Mouse (Mus musculus) heart, postnatal 10 days (tissue): ENCODE measurements at regions not wholly inside any gene's neighbourhood (a gene's known extent, or its start where the extent isn't known, plus 50 kb on each side); places are given as distances from the start of the nearest gene placed in this dataset.

Experiments used
- DNase-seq, 2 experiments: peaks; one replicate each; pipeline ENCODE4 v3.0.0; 2021
- intact Hi-C: fragments of 180-260 bp; cut with DNase I; formaldehyde crosslinking; loops from one replicate; pipeline ENCODE4 v1.15.1; 2025

- DNase-seq = peak; percentile 54
- intact Hi-C loops = loop anchor here (5.0 kb wide), 1 partner anchor 324 kb away; no protein-coding TSS in a partner anchor
Measured at GRCm38 (mm10) chr6:126481257-126481656, 54.0 kb downstream of the Kcna5 start.

DNA sequence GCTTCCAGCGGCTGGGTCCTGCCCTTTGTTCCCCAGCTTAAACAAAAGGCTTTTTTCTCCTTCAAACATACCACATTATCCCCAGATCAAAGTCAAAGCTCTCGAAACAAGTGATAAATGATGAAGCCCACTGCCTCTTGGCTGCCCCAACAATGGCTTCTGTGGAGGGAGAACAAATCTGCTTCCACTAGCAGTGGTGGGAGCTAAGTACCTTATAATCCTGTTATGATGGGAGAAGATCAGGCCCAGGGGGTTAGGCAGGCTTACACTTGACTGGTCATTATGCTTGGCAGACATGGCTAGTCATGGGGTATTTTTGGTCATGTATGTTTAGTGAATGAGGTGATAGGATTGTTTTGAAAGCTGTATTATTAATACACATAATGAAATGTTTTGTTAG is 57.7 kb downstream of the Kcna5 start:
- intact Hi-C loops = no loop called here

DNA sequence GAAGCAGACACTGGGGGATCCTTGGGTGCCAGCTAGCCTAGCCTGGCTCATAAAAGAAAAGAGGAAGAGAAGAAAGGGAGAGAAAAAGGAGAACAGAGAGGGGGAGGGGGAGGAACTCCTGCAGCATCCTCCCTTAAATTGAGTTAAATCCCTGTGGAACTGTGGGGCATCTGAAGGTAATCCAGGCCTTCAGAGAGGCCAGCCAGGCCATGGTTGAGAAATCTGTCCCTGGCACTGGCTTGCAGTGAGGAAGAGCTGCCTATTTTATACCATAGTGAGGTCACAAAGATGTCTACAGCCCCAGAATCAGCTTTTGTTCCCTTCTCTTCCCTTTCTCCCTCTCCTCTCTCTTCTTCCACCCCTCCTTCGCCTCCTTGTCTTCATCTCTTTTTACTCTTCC is 58.5 kb downstream of the Kcna5 start:
- DNase-seq = no peak
- intact Hi-C loops = no loop called here

More for the DNA sequence above, 57.7 kb downstream of the Kcna5 start:
- DNase-seq = no peak

DNA sequence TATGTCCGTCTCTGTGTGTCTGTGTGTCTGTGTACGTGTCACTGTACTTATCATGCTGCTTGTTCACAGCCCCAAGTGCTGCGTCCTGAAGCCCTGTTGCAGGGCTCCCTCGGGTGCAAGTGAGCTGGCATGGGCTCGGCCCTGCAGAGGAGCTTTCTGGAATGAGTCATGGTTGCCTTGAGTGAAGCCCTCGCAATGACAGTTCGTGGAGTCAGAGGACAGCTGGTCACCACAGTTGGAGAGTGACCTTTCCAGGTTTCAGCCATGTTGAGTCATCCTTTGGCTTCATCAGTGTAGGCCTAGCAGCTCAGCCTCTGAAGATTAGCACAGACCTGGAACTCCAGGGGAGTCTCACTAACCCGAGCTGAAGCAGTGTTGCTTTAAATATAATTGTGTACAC is 59.7 kb downstream of the Kcna5 start:
- peak in 1 of 2 experiments; percentile 25 for DNase-seq
- intact Hi-C loops = no loop called here

DNA sequence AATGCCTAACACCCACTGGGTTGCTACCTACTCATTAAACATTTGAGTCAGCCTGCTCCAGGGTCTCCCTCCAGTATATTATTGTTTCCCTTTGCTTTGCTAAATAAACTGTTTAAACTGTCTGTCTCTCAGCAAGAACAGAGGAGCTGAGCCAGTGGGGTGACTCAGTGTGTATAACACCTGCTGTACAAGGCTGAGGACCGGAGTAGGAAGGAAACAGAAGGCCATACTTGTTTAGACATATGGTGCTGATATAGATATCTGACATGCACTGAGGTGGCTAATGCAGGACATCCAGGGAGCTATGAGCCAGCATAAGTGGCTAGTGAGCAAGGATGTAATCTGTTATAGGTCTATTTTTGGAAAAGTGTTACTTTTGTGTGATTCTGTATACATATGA is 81.5 kb downstream of the Kcna5 start:
- no peak for DNase-seq
- intact Hi-C loops = no loop called here

DNA sequence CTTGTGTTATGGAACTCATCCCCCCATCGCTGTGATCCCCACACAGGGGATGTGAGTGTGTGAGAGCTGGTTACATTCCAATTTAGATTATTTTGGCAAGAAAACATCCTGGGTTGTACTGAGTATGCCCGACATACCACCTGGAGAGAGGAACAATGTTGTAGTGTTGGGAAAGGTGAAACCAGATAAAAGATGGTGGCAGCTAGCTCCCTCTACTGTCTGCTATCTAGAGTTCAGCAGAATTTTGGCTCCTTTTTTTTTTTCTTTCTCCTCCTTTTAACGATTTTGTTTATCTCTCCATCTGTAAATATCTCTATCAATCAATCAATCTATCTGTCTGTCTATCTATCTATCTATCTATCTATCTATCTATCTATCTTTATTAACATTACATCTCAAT is 89.7 kb downstream of the Kcna5 start:
- intact Hi-C loops = no loop called here

DNA sequence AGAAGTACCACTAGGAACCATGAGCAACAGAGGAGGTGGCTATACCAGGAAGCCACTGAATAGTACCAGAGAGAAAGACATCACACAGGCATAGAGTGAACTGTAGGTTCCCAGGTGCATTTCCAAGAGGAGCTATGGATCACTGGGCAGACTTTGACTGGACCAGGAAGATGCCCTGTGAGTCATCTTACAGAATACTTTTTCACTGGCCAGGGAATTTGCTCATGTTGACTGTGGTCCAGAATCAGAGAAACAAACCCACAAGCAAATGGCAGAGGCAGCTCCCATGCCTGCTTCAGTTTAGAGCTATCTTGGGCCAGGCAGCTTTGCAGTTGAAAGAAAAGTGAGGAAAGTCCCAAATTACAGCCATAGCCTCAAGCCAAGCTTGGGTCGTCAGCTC is 95.0 kb downstream of the Kcna5 start:
- DNase-seq = no peak
- intact Hi-C loops = no loop called here

More for the DNA sequence above, 89.7 kb downstream of the Kcna5 start:
- DNase-seq = no peak

GRCm38 (mm10) chr6:126437976-126438736 is 97.1 kb downstream of the Kcna5 start:
- no peak for DNase-seq

GRCm38 (mm10) chr6:126427208-126427607 is 108.0 kb downstream of the Kcna5 start:
- intact Hi-C loops = no loop called here
- no peak for DNase-seq

More at GRCm38 (mm10) chr6:126437976-126438736, 97.1 kb downstream of the Kcna5 start:
- intact Hi-C loops = no loop called here

- peak; percentile 47 to 63 for DNase-seq
- intact Hi-C loops = loop anchor here (1.0 to 5.0 kb wide), 3 partner anchors 251 to 783 kb away; no protein-coding TSS in a partner anchor
Measured at GRCm38 (mm10) chr6:126405736-126406135, 129.5 kb downstream of the Kcna5 start.

DNA sequence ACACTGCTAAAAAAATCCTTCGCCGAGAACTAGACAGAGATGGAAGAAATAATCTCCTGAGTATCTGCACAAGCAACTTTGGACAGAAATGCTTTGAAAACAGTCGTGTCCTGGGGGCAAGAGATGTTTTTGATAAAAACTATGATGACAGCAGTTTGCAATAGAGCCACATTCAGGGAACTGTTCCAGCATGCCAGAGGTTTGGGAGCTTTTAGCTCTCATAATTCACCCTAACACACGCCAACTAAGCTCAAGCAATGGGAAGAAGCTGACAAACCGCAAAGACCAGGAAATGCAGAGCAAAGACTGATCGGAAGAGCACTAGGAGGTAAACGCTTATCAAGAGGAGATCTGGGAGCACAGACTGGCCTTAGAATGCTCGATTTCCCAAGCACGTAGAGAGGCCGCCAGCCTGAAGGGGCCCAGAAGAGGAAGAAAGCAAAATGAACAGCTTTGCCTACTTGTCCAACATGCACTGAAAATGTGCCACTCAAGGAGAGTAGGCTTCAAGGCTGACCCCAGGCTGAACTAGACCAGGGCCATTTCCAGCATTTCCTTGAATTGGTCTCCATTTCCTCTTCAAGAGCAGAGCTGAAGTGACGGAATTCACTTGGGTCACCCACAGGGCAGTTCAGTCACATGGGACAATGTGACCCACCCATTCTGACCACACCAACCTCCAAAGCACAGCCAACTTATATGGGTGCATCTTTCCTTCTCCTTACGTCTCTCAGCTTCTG is 130.7 kb downstream of the Kcna5 start:
- intact Hi-C loops = loop anchor here (1.0 to 5.0 kb wide), 4 partner anchors 237 to 782 kb away; partner anchors contain the start of gene Ntf3
- peak; percentile 13 to 14 for DNase-seq

- DNase-seq = no peak
Measured at GRCm38 (mm10) chr6:126399595-126399994, 135.6 kb downstream of the Kcna5 start.

GRCm38 (mm10) chr6:126398641-126399040 is 136.6 kb downstream of the Kcna5 start:
- no peak for DNase-seq
- intact Hi-C loops = no loop called here

More at GRCm38 (mm10) chr6:126399595-126399994, 135.6 kb downstream of the Kcna5 start:
- intact Hi-C loops = no loop called here

- intact Hi-C loops = no loop called here
Measured at GRCm38 (mm10) chr6:126395015-126395414, 140.2 kb downstream of the Kcna5 start.

GRCm38 (mm10) chr6:126394111-126394809 is 141.0 kb downstream of the Kcna5 start:
- DNase-seq = no peak
- intact Hi-C loops = no loop called here

More at GRCm38 (mm10) chr6:126395015-126395414, 140.2 kb downstream of the Kcna5 start:
- no peak for DNase-seq

DNA sequence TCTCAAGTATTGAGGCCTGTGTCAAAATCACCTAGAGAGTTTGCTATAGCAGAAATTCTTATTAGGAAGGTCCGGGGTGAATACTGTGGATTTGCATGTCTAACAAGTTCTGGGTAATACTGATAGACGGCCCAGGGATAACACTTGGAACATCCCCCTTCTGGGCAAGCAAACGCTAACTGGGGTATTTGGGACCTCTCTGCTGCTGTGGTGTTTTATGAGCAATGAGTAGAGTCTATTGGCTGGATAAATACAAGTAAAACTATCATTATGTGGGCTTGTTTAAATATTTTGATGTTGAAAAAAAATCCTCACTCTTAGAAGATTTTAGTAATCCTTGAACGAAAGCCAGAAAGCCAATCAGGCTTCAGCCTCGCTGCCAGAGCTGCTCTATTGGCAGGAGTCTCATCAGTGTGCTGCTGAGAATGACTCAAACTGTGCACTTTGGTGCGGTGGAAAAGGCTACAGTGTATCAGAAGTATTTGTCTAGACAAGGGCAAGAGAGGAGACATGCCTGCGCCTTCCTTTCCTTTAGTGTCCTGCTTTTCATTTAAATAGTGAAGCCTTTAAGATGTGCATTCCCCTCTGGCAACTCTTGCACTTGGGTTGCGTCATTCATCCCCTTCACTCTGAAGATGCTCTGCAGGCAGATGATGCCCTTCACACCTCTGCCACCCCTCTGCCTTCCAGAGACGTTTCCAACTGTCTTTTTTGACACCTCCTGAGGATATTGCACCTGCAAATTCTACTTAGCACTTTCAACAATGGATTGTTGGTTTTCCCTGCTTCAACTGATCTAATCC is 150.8 kb downstream of the Kcna5 start:
- DNase-seq = peak; percentile 29 to 35
- intact Hi-C loops = no loop called here

DNA sequence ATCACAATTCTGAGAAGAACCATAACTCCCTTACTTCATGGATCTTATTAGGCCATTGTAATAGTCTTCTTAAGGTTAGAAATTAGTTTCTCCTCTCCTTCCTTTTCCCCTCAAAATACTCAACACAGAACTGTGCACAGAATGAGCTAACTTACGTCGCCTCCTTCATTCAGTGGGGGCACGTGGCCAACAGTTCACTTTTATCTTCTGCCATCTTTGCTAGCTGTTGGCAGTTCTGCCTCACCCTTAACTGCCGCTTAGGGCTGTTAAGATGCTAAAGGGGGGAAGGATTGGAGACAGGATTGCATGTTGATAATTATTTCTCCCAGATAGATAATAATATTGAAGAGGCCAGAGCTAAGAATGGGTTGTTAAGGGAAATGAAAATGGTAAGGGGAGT is 158.0 kb downstream of the Kcna5 start:
- intact Hi-C loops = loop anchor here (10.0 kb wide), 1 partner anchor 422 kb away; no protein-coding TSS in a partner anchor
- no peak for DNase-seq

- intact Hi-C loops = loop anchor here (10.0 kb wide), 1 partner anchor 420 kb away; no protein-coding TSS in a partner anchor
- no peak for DNase-seq
Measured at GRCm38 (mm10) chr6:126374970-126375620, 160.1 kb downstream of the Kcna5 start.

- DNase-seq = peak; percentile 28 to 64
- intact Hi-C loops = loop anchor here (2.0 to 10.0 kb wide), 2 partner anchors 217 to 417 kb away; no protein-coding TSS in a partner anchor
Measured at GRCm38 (mm10) chr6:126371971-126372370, 163.2 kb downstream of the Kcna5 start.
